Mouse (Mus musculus): ENCODE measurements around the gene Cavin3. TPM values are rescaled to one million over a fixed set of nuclear protein-coding genes. Genes with fewer than 3 reads are reported as not detected.

Gene Cavin3
- polyA plus RNA-seq, 1 experiment = 35.1 TPM

DNA sequence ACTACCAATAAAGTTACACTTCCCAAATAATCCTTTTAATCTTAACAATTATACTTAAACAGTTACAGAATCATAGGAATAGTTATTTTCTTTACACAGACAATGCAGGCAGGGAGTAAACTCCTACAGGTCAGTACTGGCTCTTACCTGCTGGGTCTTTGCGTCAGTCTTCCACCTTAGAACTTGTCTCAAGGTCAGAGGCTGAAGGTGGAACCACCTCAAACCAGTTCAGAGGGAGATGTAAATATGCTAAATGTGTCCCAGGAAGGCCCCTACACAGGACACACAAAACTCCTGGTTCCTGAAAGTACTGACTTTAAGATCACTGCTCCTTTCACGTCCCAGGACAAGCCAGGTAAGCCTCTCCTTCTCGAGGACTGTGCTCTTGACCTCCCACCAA lies 37.0 kb downstream of the Cavin3 start:
- Histone ChIP-seq H3K27ac (ENCODE audit: insufficient read depth, low read length) (no peak overlapping the region), H3K36me3 (ENCODE audit: control insufficient read depth, insufficient read depth, low read length) (no peaks in the 10 kb centered on the region), H3K27me3 (ENCODE audit: control insufficient read depth, insufficient read depth, low read length) (no peaks in the 10 kb centered on the region), H3K4me1 (ENCODE audit: control insufficient read depth, insufficient read depth, insufficient read length) (no peaks in the 10 kb centered on the region), H3K4me3 (ENCODE audit: extremely low read depth, insufficient read depth, insufficient read length) (no peak overlapping the region)
- DNase-seq (ENCODE audit: low read depth in 1 of 2, low spot score in 2 of 2) = no peak
- no peak for TF ChIP-seq CTCF (IDR thresholded peaks at IDR 0.05; ENCODE audit: extremely low read depth, insufficient read depth, insufficient read length, insufficient replicate concordance)
- no peak for TF ChIP-seq POLR2A (IDR thresholded peaks at IDR 0.05; ENCODE audit: low read depth, low read length)
- WGBS = 73% methylated on average over 3 of the region's 3 CpGs

DNA sequence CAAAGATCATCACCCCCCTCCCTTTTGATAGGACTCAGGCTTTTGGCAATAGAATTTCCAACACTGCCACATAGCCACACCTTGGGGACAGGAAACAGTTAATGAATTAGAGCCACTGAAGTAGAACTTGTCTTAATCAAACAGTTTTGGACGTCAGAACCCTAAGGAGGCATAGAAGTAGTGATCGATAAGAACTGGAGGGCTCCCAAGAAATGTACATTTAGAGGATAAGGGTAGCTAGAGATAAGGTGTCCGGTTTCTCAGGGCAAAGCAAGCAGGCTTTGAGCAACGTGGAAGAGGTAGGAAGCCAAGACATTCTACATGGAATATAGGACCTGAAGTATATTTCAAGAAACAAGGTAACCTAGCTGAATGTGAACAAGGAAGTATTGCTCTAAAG lies 40.7 kb downstream of the Cavin3 start:
- Histone ChIP-seq H3K27ac (ENCODE audit: insufficient read depth, low read length) (no peak overlapping the region), H3K4me1 (ENCODE audit: control insufficient read depth, insufficient read depth, insufficient read length) (no peaks in the 10 kb centered on the region), H3K36me3 (ENCODE audit: control insufficient read depth, insufficient read depth, low read length) (no peaks in the 10 kb centered on the region), H3K4me3 (ENCODE audit: extremely low read depth, insufficient read depth, insufficient read length) (no peak overlapping the region), H3K27me3 (ENCODE audit: control insufficient read depth, insufficient read depth, low read length) (no peaks in the 10 kb centered on the region)
- no peak for TF ChIP-seq CTCF (IDR thresholded peaks at IDR 0.05; ENCODE audit: extremely low read depth, insufficient read depth, insufficient read length, insufficient replicate concordance)
- no peak for TF ChIP-seq POLR2A (IDR thresholded peaks at IDR 0.05; ENCODE audit: low read depth, low read length)
- no peak for DNase-seq (ENCODE audit: low read depth in 1 of 2, low spot score in 2 of 2)
- 64% methylated on average over 4 of the region's 4 CpGs for WGBS

DNA sequence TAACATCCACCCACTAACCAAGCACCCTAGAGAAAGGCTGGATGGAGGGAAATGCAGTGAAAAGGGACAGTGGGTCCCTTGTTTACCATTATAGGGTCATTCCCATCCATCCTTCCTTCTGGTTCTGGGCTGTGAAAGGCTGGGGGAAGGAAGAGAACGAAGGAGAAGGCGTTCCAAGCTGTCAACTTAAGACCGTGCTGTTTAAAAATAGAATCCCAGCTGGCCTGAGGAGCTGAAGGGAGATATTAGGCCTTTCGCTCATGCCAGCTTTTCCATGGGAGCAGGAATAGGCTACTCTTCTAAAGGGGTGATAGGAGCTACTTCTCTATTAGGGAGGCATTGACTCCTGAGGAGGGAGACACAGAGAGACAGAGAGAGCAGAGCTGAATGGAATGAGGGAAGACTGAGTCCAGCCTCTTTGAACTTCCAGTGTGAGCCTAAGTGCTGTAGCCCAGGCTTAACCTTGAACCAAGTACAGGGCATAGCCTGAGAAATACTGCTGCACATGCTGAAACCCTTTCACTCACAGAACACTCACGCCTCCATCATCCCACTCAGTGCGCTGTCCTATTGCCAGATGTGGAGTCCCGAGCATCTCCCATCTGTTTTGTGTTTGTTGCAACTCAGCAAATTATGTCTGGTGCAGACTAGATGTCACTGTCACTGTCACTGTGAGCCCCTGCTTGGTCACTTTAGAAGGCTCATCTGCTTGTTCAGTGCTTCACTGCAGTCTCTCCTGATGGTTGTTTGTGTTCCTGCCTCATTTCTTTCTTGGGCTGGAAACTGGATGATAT lies 43.9 kb downstream of the Cavin3 start:
- H3K4me1 ChIP-seq (ENCODE audit: control insufficient read depth, insufficient read depth, insufficient read length) = no peaks in the 10 kb centered on the region
- H3K36me3 ChIP-seq (ENCODE audit: control insufficient read depth, insufficient read depth, low read length) = no peaks in the 10 kb centered on the region
- H3K27ac ChIP-seq (ENCODE audit: insufficient read depth, low read length) = no peak overlapping the region
- H3K27me3 ChIP-seq (ENCODE audit: control insufficient read depth, insufficient read depth, low read length) = no peaks in the 10 kb centered on the region
- 80% methylated on average over 7 of the region's 7 CpGs for WGBS
- H3K4me3 ChIP-seq (ENCODE audit: extremely low read depth, insufficient read depth, insufficient read length) = no peak overlapping the region
- TF ChIP-seq POLR2A (IDR thresholded peaks at IDR 0.05; ENCODE audit: low read depth, low read length) = no peak
- TF ChIP-seq CTCF (IDR thresholded peaks at IDR 0.05; ENCODE audit: extremely low read depth, insufficient read depth, insufficient read length, insufficient replicate concordance) = no peak
- no peak for DNase-seq (ENCODE audit: low read depth in 1 of 2, low spot score in 2 of 2)

DNA sequence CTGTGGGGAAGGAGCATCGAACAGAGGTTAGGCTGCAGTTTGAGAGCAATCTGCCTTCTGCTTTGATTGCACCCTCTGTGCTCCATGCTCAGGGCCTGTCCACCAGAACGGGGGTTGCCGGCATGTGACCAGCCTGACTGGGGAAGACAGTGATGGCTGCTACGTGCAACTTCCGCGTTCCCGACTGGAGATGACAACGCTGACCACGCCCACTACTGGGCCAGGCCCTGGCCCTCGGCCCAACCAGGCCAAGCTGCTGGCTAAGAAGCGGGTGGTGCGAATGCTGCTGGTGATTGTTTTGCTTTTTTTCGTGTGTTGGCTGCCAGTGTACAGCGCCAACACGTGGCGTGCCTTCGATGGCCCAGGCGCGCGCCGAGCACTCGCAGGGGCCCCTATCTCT lies 47.3 kb downstream of the Cavin3 start:
- no peaks in the 10 kb centered on the region for H3K27me3 ChIP-seq (ENCODE audit: control insufficient read depth, insufficient read depth, low read length)
- DNase-seq (ENCODE audit: low read depth in 1 of 2, low spot score in 2 of 2) = no peak
- no peak overlapping the region for H3K4me3 ChIP-seq (ENCODE audit: extremely low read depth, insufficient read depth, insufficient read length)
- no peaks in the 10 kb centered on the region for H3K4me1 ChIP-seq (ENCODE audit: control insufficient read depth, insufficient read depth, insufficient read length)
- 87% methylated on average over 22 of the region's 22 CpGs for WGBS
- H3K27ac ChIP-seq (ENCODE audit: insufficient read depth, low read length) = no peak overlapping the region
- H3K36me3 ChIP-seq (ENCODE audit: control insufficient read depth, insufficient read depth, low read length) = no peaks in the 10 kb centered on the region
- TF ChIP-seq POLR2A (IDR thresholded peaks at IDR 0.05; ENCODE audit: low read depth, low read length) = no peak
- no peak for TF ChIP-seq CTCF (IDR thresholded peaks at IDR 0.05; ENCODE audit: extremely low read depth, insufficient read depth, insufficient read length, insufficient replicate concordance)

DNA sequence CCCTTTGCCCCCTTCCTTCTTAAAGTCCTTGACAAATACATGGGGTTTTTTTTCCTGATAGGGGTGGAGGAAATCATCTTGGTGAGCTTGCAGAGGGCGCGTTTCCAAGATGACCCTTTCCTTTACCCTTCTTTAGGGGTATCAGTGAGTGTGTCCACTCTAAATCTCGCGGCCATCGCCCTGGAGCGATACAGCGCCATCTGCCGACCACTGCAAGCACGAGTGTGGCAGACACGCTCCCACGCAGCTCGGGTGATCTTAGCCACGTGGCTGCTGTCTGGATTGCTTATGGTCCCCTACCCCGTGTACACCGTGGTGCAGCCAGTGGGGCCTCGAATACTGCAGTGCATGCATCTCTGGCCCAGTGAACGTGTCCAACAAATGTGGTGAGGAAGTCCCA lies 48.2 kb downstream of the Cavin3 start:
- WGBS = 82% methylated on average over 17 of the region's 17 CpGs
- no peak overlapping the region for H3K4me3 ChIP-seq (ENCODE audit: extremely low read depth, insufficient read depth, insufficient read length)

DNA sequence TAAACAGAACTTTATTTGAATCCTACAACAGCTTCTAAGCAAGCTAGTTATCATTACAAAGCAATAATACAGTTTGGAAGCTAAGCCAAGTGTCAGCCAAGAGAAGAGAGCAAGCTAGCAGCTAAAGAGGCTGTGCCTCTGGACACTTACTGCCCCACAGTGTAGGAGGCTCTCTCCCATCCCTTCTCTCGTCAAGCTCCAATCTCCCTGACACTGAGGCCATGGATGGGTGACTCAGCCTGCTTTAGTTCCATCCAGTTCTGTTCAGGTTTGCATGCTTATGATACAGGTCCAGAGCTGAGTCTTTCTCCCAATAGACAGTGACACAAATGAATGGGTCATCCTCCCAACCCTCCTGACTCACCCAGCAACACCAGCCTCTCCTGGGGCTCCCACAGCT lies 50.0 kb downstream of the Cavin3 start:
- DNase-seq (ENCODE audit: low read depth in 1 of 2, low spot score in 2 of 2) = no peak
- WGBS = 59% methylated on average over 1 of the region's 1 CpGs
- no peak for TF ChIP-seq POLR2A (IDR thresholded peaks at IDR 0.05; ENCODE audit: low read depth, low read length)
- TF ChIP-seq CTCF (IDR thresholded peaks at IDR 0.05; ENCODE audit: extremely low read depth, insufficient read depth, insufficient read length, insufficient replicate concordance) = no peak
- Histone ChIP-seq H3K27me3 (ENCODE audit: control insufficient read depth, insufficient read depth, low read length) (no peaks in the 10 kb centered on the region), H3K27ac (ENCODE audit: insufficient read depth, low read length) (no peak overlapping the region), H3K36me3 (ENCODE audit: control insufficient read depth, insufficient read depth, low read length) (no peaks in the 10 kb centered on the region), H3K4me1 (ENCODE audit: control insufficient read depth, insufficient read depth, insufficient read length) (no peaks in the 10 kb centered on the region), H3K4me3 (ENCODE audit: extremely low read depth, insufficient read depth, insufficient read length) (no peak overlapping the region)

More for the DNA sequence above, 48.2 kb downstream of the Cavin3 start:
- DNase-seq (ENCODE audit: low read depth in 1 of 2, low spot score in 2 of 2) = no peak
- Histone ChIP-seq H3K4me1 (ENCODE audit: control insufficient read depth, insufficient read depth, insufficient read length) (no peaks in the 10 kb centered on the region), H3K27me3 (ENCODE audit: control insufficient read depth, insufficient read depth, low read length) (no peaks in the 10 kb centered on the region), H3K36me3 (ENCODE audit: control insufficient read depth, insufficient read depth, low read length) (no peaks in the 10 kb centered on the region), H3K27ac (ENCODE audit: insufficient read depth, low read length) (no peak overlapping the region)
- no peak for TF ChIP-seq POLR2A (IDR thresholded peaks at IDR 0.05; ENCODE audit: low read depth, low read length)
- TF ChIP-seq CTCF (IDR thresholded peaks at IDR 0.05; ENCODE audit: extremely low read depth, insufficient read depth, insufficient read length, insufficient replicate concordance) = no peak

Other genes starting within 250 kb of the Cavin3 start
- not detected in 2 replicates for gene Olfr688, start 194.2 kb downstream of the Cavin3 start, polyA plus RNA-seq (2012; rRNA removed)
- not detected in 2 replicates for gene Olfr689, start 171.1 kb downstream of the Cavin3 start, polyA plus RNA-seq (2012; rRNA removed)
- not detected in 2 replicates for gene Olfr690, start 148.2 kb downstream of the Cavin3 start, polyA plus RNA-seq (2012; rRNA removed)
- gene Olfr691, start 140.0 kb downstream of the Cavin3 start, polyA plus RNA-seq (2012; rRNA removed) = not detected in 2 replicates
- not detected in 2 replicates for gene Olfr692, start 114.1 kb downstream of the Cavin3 start, polyA plus RNA-seq (2012; rRNA removed)
- gene Gm5901, start 107.3 kb downstream of the Cavin3 start, polyA plus RNA-seq (2012; rRNA removed) = not detected in 2 replicates
- 36.2 and 38.6 TPM in 2 replicates for gene Fam160a2, start 82.2 kb downstream of the Cavin3 start, polyA plus RNA-seq (2012; rRNA removed)
- not detected in 2 replicates for gene Cnga4, start 77.7 kb downstream of the Cavin3 start, polyA plus RNA-seq (2012; rRNA removed)
- gene Cckbr, start 56.6 kb downstream of the Cavin3 start, polyA plus RNA-seq (2012; rRNA removed) = 0.11 TPM in 1 of 2 replicates, not detected in the other
- 20.3 and 23.9 TPM in 2 replicates for gene Smpd1, start 72.1 kb upstream of the Cavin3 start, polyA plus RNA-seq (2012; rRNA removed)
- 9.9 and 12.7 TPM in 2 replicates for gene Apbb1, start 99.4 kb upstream of the Cavin3 start, polyA plus RNA-seq (2012; rRNA removed)
- 0.37 and 0.61 TPM in 2 replicates for gene Hpx, start 117.8 kb upstream of the Cavin3 start, polyA plus RNA-seq (2012; rRNA removed)
- gene Trim3, start 151.3 kb upstream of the Cavin3 start, polyA plus RNA-seq (2012; rRNA removed) = 25.4 and 35.1 TPM in 2 replicates
- gene Timm10b, start 157.8 kb upstream of the Cavin3 start, polyA plus RNA-seq (2012; rRNA removed) = 87.3 and 118 TPM in 2 replicates
- gene Arfip2, start 158.1 kb upstream of the Cavin3 start, polyA plus RNA-seq (2012; rRNA removed) = 38.1 and 38.3 TPM in 2 replicates
- 155 and 230 TPM in 2 replicates for gene Gm45799, start 158.3 kb upstream of the Cavin3 start, polyA plus RNA-seq (2012; rRNA removed)
- 1.4 and 2.3 TPM in 2 replicates for gene Dnhd1, start 168.5 kb upstream of the Cavin3 start, polyA plus RNA-seq (2012; rRNA removed)

Data from spleen, adult 2 months (tissue).